Mouse (Mus musculus): ENCODE data around the gene Prrt3. TPM values are rescaled to one million over a fixed set of nuclear protein-coding genes. Genes with fewer than 3 reads are reported as not detected.
A peak's percentile ranks its signal among the peaks of the same experiment; 100 is the strongest.

Prrt3 gene
- polyA plus RNA-seq, 1 experiment: 0.18 TPM

DNA sequence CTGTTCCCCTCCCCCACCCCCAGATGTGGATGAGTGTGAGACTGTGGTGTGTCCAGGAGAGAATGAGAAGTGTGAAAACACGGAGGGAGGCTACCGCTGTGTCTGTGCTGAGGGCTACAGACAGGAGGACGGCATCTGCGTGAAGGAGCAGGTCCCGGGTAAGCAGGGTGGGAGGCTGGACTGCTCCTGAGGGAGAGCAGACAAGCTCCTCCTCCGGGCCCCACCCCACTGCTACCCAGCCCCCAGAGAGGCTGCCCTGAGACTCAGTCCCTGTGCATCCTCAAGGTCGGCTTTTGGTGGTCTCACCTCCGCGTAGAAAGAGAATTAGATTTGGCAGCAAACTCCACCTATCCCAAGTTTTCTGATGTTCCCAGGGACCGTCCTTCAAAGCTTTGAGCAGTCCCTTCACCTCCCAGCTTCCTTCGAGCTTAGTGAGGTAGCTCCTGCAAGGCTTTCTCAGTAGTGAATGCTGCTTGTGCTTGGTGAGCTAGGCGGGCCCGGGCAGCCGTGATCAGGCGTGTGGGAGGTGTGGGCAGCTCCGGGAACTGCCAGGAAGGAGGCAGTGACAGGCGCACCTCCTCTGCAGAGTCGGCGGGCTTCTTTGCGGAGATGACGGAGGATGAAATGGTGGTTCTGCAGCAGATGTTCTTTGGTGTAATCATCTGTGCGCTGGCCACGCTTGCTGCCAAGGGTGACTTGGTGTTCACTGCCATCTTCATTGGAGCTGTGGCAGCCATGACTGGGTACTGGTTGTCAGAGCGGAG, 9.4 kb downstream of the Prrt3 start:
- no peak for DNase-seq (ENCODE audit: low spot score)

DNA sequence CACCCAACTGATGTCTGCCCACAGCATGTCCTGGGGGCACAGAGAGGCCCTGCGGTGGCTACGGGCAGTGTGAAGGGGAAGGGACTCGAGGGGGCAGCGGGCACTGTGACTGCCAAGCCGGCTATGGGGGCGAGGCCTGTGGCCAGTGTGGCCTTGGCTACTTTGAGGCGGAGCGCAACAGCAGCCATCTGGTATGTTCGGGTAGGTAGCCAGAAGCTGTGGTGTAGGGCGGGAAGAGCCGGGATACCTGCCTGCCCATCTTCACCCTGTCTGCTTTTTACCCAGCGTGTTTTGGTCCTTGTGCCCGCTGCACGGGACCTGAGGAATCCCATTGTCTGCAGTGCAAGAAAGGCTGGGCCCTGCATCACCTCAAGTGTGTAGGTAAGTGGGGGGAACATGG, 12.3 kb downstream of the Prrt3 start:
- DNase-seq (ENCODE audit: low spot score): no peak

DNA sequence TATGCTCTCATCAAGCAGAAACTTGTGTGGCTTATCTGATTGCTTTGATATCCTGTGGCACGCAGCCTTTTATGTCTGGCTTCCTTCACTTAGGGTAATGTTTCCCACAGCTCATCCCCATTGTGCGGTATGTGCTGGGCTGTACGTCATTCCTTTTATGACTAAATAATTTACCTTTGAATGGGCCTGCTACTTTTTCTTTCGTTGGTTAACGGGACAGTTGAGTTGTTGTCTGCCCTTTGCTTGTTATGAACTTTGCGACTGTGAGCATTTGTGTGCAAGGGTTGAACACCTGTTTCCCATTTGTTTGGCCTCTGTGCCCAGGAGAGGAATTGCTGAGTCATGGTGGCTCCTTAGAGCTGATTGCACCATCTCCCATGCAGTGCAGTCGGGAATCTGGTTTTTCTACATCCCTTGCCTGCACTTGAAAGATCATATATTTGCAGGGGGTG, 14.6 kb downstream of the Prrt3 start:
- DNase-seq (ENCODE audit: low spot score): peak; percentile 23

DNA sequence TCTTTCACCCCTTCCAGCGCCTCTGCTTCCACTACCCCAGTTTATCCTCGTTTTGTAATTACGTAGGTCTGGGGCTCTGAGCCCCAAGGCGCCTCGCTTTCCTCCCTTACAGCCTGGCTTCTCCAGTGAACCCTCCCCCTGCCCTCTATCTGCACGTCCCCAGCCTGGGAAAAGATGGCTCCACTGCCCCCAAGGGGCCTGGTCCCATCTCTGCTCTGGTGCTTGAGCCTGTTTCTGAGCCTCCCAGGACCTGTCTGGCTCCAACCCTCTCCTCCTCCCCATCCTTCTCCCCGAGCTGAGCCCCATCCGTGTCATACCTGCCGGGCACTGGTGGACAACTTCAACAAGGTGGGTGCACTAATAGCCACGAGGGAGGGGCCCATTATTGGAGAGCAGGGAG, 18.0 kb downstream of the Prrt3 start:
- no peak for DNase-seq (ENCODE audit: low spot score)

DNA sequence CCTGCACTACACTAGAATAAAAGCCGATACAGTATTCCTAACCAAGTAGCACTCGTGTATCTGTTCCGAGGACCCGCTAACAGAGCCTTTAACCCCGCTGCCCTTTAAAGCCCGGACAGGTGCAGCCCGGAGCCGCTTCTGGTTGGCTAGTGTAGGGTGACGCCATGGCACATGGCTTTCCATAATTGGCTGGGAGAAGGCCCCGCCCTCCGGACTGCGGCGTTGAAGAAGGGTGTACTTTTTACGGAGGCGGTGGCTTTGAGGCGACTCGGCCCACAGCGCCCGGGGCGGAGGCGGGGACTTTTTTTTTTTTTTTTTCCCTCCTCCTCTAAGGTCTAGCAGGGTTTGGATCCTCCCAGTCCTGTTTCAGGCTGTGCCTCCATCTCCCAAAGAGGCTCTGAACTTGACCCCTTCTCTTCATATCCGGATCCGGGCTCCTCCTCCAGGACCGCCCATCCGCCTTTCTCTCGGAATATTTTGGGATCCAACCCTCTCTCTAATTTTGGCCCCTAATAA, 18.6 kb downstream of the Prrt3 start, which contains the start of gene Creld1:
TSS of gene Creld1 (plus strand) at position 198 of the 516 bp plus-strand sequence.
- peak; percentile 76 for DNase-seq (ENCODE audit: low spot score)

DNA sequence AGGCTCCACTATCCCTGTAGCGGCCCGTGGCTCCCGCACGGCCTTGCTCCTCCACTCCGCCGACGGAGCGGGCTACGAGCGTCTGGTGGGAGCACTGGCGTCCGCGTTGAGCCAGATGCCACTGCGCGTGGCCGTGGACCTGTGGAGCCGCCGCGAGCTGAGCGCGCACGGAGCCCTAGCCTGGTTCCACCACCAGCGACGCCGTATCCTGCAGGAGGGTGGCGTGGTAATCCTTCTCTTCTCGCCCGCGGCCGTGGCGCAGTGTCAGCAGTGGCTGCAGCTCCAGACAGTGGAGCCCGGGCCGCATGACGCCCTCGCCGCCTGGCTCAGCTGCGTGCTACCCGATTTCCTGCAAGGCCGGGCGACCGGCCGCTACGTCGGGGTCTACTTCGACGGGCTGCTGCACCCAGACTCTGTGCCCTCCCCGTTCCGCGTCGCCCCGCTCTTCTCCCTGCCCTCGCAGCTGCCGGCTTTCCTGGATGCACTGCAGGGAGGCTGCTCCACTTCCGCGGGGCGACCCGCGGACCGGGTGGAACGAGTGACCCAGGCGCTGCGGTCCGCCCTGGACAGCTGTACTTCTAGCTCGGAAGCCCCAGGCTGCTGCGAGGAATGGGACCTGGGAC, 19.1 kb downstream of the Prrt3 start:
- no peak for DNase-seq (ENCODE audit: low spot score)

DNA sequence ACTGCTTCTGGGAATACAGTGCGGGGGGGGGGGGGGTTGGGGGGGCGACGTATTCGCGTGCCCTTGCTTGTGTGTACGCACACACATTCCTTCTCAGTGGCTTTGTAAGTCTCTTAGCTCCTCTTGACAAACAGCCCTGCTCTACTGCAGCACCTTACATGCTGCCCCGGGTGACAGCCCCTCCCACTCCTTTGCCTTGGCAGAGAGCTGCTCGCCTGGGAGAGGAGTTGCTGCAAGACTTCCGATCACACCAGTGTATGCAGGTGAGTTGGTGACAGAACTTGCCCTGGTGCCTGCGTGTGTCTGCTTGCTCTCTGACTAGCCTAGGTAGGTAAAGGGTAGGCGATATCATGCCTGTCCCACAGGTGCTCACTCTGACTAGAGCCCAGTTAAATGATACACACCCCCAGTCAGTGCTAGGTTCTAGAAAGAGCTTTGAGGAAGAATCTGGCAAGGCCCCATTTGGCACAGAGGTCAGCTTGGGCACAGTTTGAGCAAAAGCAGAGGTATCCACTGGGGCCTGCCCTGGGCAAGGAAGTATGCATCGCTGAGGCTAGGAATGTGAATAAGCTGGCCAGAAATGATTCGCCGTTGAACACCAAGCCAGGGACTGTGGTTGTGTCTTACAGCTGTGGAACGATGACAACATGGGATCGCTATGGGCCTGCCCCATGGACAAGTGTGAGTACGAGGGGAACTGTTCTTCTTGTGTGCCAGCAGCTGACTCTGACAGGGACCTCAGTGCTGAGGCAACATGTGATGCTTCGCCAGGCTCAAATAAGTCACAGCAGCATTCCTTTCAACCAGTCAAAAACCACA, 21.0 kb downstream of the Prrt3 start:
- DNase-seq (ENCODE audit: low spot score): no peak

DNA sequence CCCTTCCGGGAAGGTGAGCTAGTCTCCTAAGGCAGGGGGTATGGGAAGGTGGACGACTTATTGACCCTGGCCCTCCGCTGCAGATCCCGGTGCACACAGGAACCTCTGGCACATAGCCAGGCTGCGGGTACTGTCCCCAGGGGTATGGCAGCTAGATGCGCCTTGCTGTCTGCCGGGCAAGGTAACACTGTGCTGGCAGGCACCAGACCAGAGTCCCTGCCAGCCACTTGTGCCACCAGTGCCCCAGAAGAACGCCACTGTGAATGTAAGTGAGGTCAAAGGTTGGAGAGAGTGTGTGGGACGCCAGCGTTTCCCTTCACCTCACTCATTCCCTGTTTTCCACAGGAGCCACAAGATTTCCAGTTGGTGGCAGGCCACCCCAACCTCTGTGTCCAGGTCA, 22.8 kb downstream of the Prrt3 start:
- no peak for DNase-seq (ENCODE audit: low spot score)

DNA sequence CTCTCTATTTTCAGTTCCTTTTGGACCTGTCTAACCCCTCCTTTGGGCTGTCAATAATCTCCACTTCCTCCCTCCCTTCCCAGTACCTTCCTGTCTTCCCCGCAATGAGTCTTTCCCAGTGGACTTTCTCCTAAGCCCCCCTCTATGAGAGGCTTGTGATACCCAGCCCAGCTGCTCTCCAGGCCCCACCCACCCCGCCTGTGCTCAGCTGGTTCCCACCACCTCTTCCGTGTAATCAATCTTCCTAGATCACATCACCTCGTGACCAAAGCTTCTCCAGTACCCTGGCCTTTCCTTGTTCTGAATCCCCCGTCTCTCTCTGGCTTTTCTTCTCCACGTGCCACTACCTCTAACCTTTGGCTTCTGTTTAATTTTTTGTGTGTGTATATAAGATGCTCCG, 24.4 kb downstream of the Prrt3 start:
- no peak for DNase-seq (ENCODE audit: low spot score)

DNA sequence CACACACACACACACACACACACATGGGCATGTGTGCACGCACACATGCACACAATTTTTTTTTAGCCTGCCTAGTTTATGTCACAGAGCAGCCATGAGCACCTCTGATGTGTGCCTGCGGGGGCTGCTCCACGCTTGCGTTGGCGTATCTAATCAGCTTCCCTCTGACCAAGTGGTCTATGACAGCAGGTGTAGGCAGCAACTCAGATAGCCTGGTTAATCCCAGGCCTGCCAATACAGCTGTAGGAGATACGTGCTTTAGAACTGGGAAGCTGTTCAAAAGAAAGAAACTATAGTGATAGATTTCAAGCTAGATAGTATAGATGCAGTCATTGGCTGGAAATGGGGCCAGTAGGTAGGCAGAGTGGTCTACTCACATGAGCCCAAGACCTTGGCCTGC, 28.0 kb downstream of the Prrt3 start:
- no peak for DNase-seq (ENCODE audit: low spot score)

DNA sequence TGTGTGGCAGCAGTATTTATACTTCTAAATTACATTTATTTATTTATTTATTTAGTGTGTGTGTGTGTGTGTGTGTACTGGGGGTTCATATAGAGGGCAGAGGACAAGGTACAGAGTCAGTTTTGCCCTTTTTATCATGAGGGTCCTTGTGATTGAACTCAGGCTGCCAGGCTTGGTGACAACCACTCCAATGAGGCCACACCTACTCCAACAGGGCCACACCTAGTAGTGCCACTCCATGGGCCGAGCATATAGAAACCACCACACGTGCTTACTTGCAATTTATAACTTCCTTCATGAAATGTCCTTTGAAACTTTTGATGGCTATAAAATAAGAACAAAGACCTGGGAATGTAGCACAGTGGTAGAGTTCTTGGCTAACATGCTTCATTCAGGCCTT, 28.5 kb downstream of the Prrt3 start:
- no peak for DNase-seq (ENCODE audit: low spot score)

DNA sequence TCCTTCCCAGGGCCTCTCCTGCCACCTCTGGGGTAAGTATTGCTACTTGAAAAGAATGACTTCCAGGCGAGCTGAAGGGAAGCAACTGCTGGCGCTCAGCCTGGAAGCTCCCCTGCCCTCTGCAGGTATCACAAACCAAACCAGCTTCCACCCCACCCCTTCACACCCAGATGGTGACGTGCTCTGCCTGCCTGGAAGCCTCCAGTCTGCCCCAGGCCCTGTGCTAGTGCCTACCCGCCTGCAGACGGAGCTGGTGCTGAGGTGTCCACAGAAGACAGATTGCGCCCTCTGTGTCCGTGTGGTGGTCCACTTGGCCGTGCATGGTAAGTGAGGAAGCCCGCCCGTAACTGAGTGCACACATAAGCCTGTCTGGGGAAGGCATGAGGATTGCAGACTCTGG, 29.7 kb downstream of the Prrt3 start:
- no peak for DNase-seq (ENCODE audit: low spot score)

DNA sequence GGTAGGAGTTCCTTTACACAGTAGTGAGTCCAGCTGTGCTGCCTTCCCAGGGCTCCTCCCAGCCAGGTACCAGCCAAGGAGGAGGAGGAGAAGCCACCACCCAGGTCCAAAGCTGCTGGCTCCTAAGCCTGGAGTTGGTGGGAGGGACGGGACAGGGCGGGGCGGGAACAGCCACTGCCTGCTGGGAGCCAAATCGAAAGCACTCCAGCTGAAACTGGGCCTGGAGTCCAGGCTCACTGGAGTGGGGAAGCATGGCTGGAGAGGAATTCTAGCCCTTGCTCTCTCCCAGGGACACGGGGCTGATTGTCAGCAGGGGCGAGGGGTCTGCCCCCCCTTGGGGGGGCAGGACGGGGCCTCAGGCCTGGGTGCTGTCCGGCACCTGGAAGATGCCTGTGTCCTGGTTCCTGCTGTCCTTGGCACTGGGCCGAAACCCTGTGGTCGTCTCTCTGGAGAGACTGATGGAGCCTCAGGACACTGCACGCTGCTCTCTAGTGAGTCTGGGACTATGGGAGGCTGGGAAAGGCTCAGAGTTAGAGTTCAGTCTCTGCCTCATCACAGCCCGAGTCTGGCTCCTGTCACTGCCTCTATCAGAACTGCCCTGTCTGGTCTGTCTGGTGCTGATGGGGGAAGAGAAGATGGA, 30.3 kb downstream of the Prrt3 start, which contains the start of gene Il17rc:
TSS of gene Il17rc (plus strand) at position 131 of the 640 bp plus-strand sequence.
- no peak for DNase-seq (ENCODE audit: low spot score)

DNA sequence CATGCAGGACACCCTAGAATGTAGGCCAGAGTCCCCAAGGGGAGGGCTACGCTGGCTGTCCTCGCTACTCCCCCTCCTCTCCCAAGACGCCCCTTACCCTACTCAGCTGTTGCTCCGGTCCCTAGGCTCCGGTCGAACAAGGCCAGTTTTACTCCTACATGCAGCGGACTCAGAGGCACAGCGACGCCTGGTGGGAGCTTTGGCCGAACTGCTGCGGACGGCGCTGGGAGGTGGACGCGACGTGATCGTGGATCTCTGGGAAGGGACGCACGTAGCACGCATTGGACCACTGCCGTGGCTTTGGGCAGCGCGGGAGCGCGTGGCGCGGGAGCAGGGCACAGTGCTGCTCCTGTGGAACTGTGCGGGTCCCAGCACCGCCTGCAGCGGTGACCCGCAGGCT, 32.3 kb downstream of the Prrt3 start:
- peak; percentile 72 for DNase-seq (ENCODE audit: low spot score)

DNA sequence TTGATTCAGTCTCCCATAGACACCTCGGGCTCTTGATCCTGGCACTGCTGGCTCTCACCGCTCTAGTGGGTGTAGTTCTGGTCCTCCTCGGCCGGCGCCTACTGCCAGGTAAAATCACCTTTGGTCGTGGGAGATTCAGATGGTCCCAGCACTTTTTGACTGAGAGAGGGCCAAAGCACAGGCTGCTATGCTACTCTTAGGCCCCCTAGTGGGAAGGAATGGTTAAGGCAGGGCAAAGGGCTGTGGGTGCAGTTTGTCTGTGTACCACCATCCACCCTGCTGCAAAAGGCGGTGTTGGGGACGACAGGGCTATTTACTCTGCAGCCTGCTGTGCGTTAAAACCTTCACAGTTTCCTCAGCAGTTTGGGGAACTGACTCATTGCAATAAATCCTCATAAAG, 32.7 kb downstream of the Prrt3 start:
- DNase-seq (ENCODE audit: low spot score): no peak

DNA sequence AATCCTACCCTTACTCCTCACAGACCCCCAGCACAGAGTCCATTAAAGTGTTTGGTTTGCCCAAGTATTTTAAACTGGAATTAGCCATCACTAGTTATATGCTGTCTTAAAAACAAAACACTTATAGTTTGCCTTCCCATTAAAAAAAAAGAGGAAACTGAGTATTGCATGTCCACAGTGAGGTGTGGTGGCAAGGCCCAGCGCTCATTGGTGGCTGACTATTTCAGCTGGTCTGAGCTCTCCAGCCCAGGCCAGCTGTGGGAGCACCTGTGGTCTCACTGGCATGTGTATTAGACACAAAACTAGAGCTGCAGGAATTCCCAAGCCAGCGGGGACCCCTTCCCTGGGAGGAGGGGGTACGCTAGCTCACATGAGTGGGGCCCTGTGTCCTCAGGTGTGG, 33.2 kb downstream of the Prrt3 start:
- DNase-seq (ENCODE audit: low spot score): no peak

DNA sequence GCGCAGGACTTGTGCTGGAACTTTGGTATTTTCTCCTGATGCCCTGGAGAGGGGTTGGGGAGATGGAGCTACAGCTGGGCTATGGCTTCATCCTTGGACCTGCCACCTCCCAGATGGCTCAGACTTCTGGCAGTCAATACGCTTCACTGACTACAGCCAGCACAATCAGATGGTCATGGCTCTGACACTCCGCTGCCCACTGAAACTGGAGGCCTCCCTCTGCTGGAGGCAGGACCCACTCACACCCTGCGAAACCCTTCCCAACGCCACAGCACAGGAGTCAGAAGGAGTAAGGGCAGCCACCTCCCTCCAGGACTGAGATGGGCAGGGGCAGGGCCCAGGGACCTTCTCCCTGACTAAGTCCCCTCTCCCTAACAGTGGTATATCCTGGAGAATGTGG, 36.1 kb downstream of the Prrt3 start:
- no peak for DNase-seq (ENCODE audit: low spot score)

DNA sequence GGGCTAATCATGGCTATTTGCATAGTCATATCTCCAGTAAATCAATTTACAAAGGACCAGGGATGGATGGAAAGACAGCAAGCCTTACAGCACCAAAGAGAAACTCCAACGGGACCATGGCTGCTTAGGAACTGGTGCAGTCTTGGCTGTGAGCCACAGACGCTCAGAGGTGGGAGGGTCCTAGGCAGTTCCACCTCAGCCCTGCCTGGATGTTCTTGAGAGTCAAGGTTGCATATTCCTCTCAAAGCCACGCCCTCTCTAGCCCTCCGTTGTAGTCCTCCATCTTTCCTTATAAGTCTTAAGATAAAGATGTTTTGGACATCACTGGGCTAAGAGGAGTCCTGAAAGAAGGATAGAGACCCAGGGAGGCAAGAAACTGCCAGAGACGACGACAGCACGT, 37.7 kb downstream of the Prrt3 start:
- DNase-seq (ENCODE audit: low spot score): no peak

DNA sequence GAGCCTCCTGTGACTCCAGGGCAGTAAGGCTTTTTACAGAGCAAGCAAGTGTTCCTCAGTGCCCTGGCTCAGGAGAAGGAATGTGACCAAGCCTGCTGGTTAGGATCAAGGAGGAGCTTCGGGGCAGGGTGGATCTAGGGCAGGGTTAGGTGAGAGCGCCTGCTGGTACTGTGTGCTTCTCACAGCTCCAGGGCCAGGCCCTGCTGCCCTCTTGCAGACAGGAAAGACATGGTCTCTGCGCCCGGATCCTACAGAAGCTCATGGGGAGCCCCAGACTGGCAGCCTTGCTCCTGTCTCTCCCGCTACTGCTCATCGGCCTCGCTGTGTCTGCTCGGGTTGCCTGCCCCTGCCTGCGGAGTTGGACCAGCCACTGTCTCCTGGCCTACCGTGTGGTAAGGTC, 43.1 kb downstream of the Prrt3 start:
- peak; percentile 65 for DNase-seq (ENCODE audit: low spot score)

DNA sequence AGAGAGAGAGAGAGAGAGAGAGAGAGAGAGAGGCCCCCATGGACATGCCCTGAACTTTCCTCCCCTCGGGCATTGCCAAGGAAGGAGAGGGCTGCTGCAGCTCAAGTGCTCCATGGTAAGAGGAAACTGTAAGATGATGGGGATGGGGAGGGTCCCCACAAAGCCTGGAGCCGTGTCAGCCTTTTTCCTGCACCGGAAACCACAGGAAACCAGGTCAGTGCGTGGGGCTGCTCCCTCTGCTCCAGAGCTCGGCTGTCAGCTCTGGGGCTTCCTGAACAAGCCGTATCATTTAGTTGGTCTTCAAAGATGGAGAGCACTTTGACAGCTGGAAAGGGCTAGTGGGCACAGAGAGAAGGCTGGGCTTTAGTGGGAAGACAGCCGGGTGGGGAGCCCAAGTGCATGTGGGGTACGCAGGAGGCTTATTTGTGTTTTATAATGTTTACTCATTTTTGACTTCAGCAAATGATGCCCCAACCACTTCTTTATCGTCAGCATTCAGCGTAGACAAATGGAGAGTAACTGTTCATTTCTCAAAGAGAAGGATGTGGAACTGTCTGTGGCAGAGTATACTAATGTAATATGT, 43.7 kb downstream of the Prrt3 start, which contains the start of gene Il17re:
TSS of gene Il17re (plus strand) at position 533 of the 583 bp plus-strand sequence.
- DNase-seq (ENCODE audit: low spot score): no peak

DNA sequence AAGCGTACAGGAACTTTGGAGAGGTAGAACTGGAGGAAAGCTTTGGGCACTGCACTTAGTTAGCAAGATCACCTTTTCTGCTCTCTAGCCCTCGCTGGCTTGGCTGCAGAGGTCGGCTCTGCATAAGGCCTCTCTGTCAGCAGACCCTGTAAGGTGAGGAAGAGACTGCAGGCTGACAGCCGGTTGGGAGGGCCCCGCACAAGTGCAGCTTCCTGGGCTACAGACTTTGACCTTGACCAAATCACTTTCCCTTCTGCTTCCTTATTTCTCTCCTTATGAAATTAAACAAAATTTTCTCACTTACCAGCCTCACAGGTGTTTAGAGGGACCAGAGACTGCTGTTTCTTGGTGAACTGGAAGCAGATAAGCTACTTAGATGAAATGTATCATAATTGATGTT, 46.7 kb downstream of the Prrt3 start:
- no peak for DNase-seq (ENCODE audit: low spot score)

All from urinary bladder, adult 2 months (tissue).